Mouse (Mus musculus): Measurements from ENCODE around the gene Trio.

DNA sequence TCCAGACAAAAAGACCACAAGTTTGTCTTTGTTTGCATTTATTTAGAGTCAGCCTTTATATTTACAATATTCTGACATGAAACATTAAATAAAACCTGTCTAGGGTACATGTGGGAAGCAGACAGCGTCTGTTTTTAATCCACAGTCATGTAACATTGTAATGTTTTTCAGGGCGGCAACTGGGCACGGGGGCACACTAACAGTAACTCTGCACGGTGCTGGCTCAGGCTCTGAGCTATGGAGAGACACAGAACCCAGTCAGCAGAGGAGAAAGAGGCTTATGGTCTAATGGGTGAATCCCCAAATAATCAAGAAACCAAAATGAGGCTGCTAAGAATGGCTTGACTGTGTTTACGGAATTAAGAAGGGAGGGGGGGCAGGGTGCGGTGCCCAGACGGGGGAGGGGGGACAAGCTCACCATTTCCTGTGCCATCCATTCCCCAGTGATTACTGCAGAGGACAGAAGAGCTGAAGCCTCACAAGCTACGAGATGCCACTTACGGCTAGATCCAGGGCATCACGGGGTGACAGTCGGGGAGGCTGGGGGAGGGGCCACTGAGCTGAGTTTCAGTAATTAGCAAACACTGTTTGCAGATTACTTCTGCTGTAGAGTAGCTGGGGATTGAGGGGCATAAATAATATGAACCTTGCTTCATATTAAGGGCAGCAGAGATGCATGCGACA lies 255.0 kb downstream of the Trio start:
- TF ChIP-seq CTCF (IDR thresholded peaks at IDR 0.05; ENCODE audit: extremely low read depth, insufficient read depth, insufficient read length, insufficient replicate concordance) (no peak), POLR2A (IDR thresholded peaks at IDR 0.05; ENCODE audit: low read depth, low read length) (no peak)
